Mouse (Mus musculus): ENCODE results near the gene Bysl.
"Not testable (repeated sequence)": the region's sequence is repeated elsewhere in the genome, so short reads cannot be mapped to it uniquely, and the experiment has no call there.

Bysl gene

GRCm38 (mm10) chr17:47610849-47611660 is at the start of gene Bysl, which contains the start of the genes Med20 and Gm20517:
TSS of gene Bysl (minus strand) at chr17:47611492.
TSS of gene Med20 (plus strand) at chr17:47611582.
TSS of gene Gm20517 (plus strand) at chr17:47611589.
- DNase-seq (ENCODE audit: extremely low read depth, low read depth, low spot score), result no peak

GRCm38 (mm10) chr17:47658741-47659243 is 47.5 kb upstream of the Bysl start:
- no peak for DNase-seq (ENCODE audit: extremely low read depth, low read depth, low spot score)

GRCm38 (mm10) chr17:47657901-47658300 is 46.6 kb upstream of the Bysl start:
- DNase-seq (ENCODE audit: extremely low read depth, low read depth, low spot score), result no peak

- no peak for DNase-seq (ENCODE audit: extremely low read depth, low read depth, low spot score)
Observed at GRCm38 (mm10) chr17:47655697-47656096, 44.4 kb upstream of the Bysl start.

GRCm38 (mm10) chr17:47654346-47654745 is 43.1 kb upstream of the Bysl start:
- not testable (repeated sequence) for DNase-seq (ENCODE audit: extremely low read depth, low read depth, low spot score)

- DNase-seq (ENCODE audit: extremely low read depth, low read depth, low spot score), result no peak
Observed at GRCm38 (mm10) chr17:47651953-47652352, 40.7 kb upstream of the Bysl start.

GRCm38 (mm10) chr17:47648966-47649365 is 37.7 kb upstream of the Bysl start:
- no peak for DNase-seq (ENCODE audit: extremely low read depth, low read depth, low spot score)

GRCm38 (mm10) chr17:47646683-47647082 is 35.4 kb upstream of the Bysl start:
- no peak for DNase-seq (ENCODE audit: extremely low read depth, low read depth, low spot score)

GRCm38 (mm10) chr17:47642992-47643391 is 31.7 kb upstream of the Bysl start:
- DNase-seq (ENCODE audit: extremely low read depth, low read depth, low spot score), result no peak

- DNase-seq (ENCODE audit: extremely low read depth, low read depth, low spot score), result no peak
Observed at GRCm38 (mm10) chr17:47633999-47634770, 22.9 kb upstream of the Bysl start.

GRCm38 (mm10) chr17:47632181-47632840 is 21.0 kb upstream of the Bysl start:
- DNase-seq (ENCODE audit: extremely low read depth, low read depth, low spot score), result no peak

- no peak for DNase-seq (ENCODE audit: extremely low read depth, low read depth, low spot score)
Observed at GRCm38 (mm10) chr17:47630678-47631065, 19.4 kb upstream of the Bysl start, which contains the start of gene Usp49. TSS of gene Usp49 (plus strand) at chr17:47630690.

GRCm38 (mm10) chr17:47629717-47630677 is 18.7 kb upstream of the Bysl start:
- no peak for DNase-seq (ENCODE audit: extremely low read depth, low read depth, low spot score)

- no peak for DNase-seq (ENCODE audit: extremely low read depth, low read depth, low spot score)
Observed at GRCm38 (mm10) chr17:47628851-47629676, 17.8 kb upstream of the Bysl start.

- DNase-seq (ENCODE audit: extremely low read depth, low read depth, low spot score), result no peak
Observed at GRCm38 (mm10) chr17:47627791-47628190, 16.5 kb upstream of the Bysl start.

GRCm38 (mm10) chr17:47626031-47626430 is 14.7 kb upstream of the Bysl start:
- no peak for DNase-seq (ENCODE audit: extremely low read depth, low read depth, low spot score)

- DNase-seq (ENCODE audit: extremely low read depth, low read depth, low spot score), result no peak
Observed at GRCm38 (mm10) chr17:47625088-47625487, 13.8 kb upstream of the Bysl start.

- not testable (repeated sequence) for DNase-seq (ENCODE audit: extremely low read depth, low read depth, low spot score)
Observed at GRCm38 (mm10) chr17:47624572-47624971, 13.3 kb upstream of the Bysl start.

- DNase-seq (ENCODE audit: extremely low read depth, low read depth, low spot score), result no peak
Observed at GRCm38 (mm10) chr17:47622912-47623554, 11.7 kb upstream of the Bysl start.

Data from fat pad, adult 2 months (tissue).